Mouse (Mus musculus) MEL (cell line): ENCODE measurements at regions not wholly inside any gene's neighbourhood (a gene's known extent, or its start where the extent isn't known, plus 50 kb on each side); places are given as distances from the start of the nearest gene placed in this dataset.

Source experiments
- DNase-seq: peaks from one replicate; pipeline ENCODE4 v3.0.0; 2011; ENCODE audit warnings: low read depth, low spot score
- H3K27ac ChIP-seq: 2 replicates; pipeline ENCODE4 v1.5.1; 2012; ENCODE audit warnings: low read depth, mild to moderate bottlenecking, control low read depth, low read length, moderate library complexity; ENCODE audit not compliant: control insufficient read depth
- H3K27me3 ChIP-seq, 2 experiments: fragments of 150-350 bp in 1 of 2; sonication (generic) in 1 of 2; 2 replicates each; pipeline ENCODE4 v1.6.1; 2012; ENCODE audit warnings: low read length in 2 of 2, mild to moderate bottlenecking in 2 of 2, improper control_type of control experiment in 1 of 2, moderate library complexity in 1 of 2; ENCODE audit not compliant: insufficient read depth in 2 of 2, control insufficient read depth in 1 of 2
- H3K36me3 ChIP-seq, 2 experiments: 2 replicates each; pipeline ENCODE4 v1.6.1; 2012 to 2014; ENCODE audit warnings: low read length in 2 of 2, improper control_type of control experiment in 1 of 2, inconsistent platforms in 1 of 2, mild to moderate bottlenecking in 1 of 2; ENCODE audit not compliant: insufficient read depth in 2 of 2, control insufficient read depth in 1 of 2
- H3K4me1 ChIP-seq, 2 experiments: fragments of 150-350 bp in 1 of 2; sonication (generic) in 1 of 2; 2 replicates each; pipeline ENCODE4 v1.6.1; 2012; ENCODE audit warnings: low read length in 2 of 2, improper control_type of control experiment in 1 of 2, mild to moderate bottlenecking in 1 of 2; ENCODE audit not compliant: insufficient read depth in 2 of 2, control insufficient read depth in 1 of 2
- H3K4me3 ChIP-seq, 2 experiments: fragments of 150-350 bp in 1 of 2; sonication (generic) in 1 of 2; 2 replicates each; pipeline ENCODE4 v1.5.1; 2012; ENCODE audit warnings: low read depth in 2 of 2, low read length in 2 of 2, mild to moderate bottlenecking in 2 of 2, moderate library complexity in 2 of 2, control low read depth in 1 of 2, improper control_type of control experiment in 1 of 2; ENCODE audit not compliant: control insufficient read depth in 1 of 2, insufficient read depth in 1 of 2
- H3K79me2 ChIP-seq: 2 replicates; pipeline ENCODE4 v1.6.1; 2012; ENCODE audit warnings: mild to moderate bottlenecking, low read length, moderate library complexity; ENCODE audit not compliant: control insufficient read depth, poor library complexity, insufficient read depth
- H3K9ac ChIP-seq: 2 replicates; pipeline ENCODE4 v1.6.1; 2012; ENCODE audit warnings: low read depth, mild to moderate bottlenecking, control low read depth, low read length, moderate library complexity; ENCODE audit not compliant: control insufficient read depth, poor library complexity, severe bottlenecking
- H3K9me3 ChIP-seq: fragments of 150-350 bp; sonication (generic); replicated peaks from 2 replicates; pipeline ENCODE4 v1.6.1; 2012; ENCODE audit warnings: mild to moderate bottlenecking, low read length, improper control_type of control experiment, moderate library complexity; ENCODE audit not compliant: insufficient read depth
- BHLHE40 ChIP-seq: IDR thresholded peaks from 2 replicates; pipeline ENCODE4 v1.6.1; 2012; ENCODE audit warnings: low read depth, mild to moderate bottlenecking, inconsistent platforms, low read length, improper control_type of control experiment, borderline replicate concordance
- CHD2 ChIP-seq: IDR thresholded peaks from 2 replicates; pipeline ENCODE4 v1.6.1; 2011; ENCODE audit warnings: low read length, improper control_type of control experiment
- CTCF ChIP-seq, 3 experiments: IDR thresholded peaks in 2 of 3; conservative IDR thresholded peaks in 1 of 3; 2 replicates each; pipeline ENCODE4 v1.5.1; 2011 to 2012; ENCODE audit warnings: low read length in 3 of 3, low read depth in 2 of 3, mild to moderate bottlenecking in 2 of 3, improper control_type of control experiment in 1 of 3, inconsistent platforms in 1 of 3, mixed read lengths in 1 of 3, moderate library complexity in 1 of 3; ENCODE audit not compliant: control insufficient read depth in 1 of 3, insufficient read depth in 1 of 3, poor library complexity in 1 of 3, severe bottlenecking in 1 of 3
- EP300 ChIP-seq, 2 experiments: IDR thresholded peaks; 2 replicates each; pipeline ENCODE4 v1.6.1; 2011; ENCODE audit warnings: improper control_type of control experiment in 2 of 2, low read length in 2 of 2, low read depth in 1 of 2, mild to moderate bottlenecking in 1 of 2
- GATA1 ChIP-seq: IDR thresholded peaks from 2 replicates; pipeline ENCODE4 v1.6.1; 2011; ENCODE audit warnings: low read depth, low read length, improper control_type of control experiment
- KAT2A ChIP-seq: conservative IDR thresholded peaks from 2 replicates; pipeline ENCODE4 v1.6.1; 2012; ENCODE audit warnings: low read depth, low read length, improper control_type of control experiment, inconsistent platforms
- MXI1 ChIP-seq: IDR thresholded peaks from 2 replicates; pipeline ENCODE4 v1.6.1; 2011; ENCODE audit warnings: mild to moderate bottlenecking, low read depth, low read length, improper control_type of control experiment
- MYB ChIP-seq: IDR thresholded peaks from 2 replicates; pipeline ENCODE4 v1.6.1; 2011; ENCODE audit warnings: mild to moderate bottlenecking, low read depth, low read length, improper control_type of control experiment
- MYC ChIP-seq: IDR thresholded peaks from 2 replicates; pipeline ENCODE4 v1.6.1; 2011; ENCODE audit warnings: low read depth, mild to moderate bottlenecking, low read length, improper control_type of control experiment, moderate library complexity
- POLR2AphosphoS5 ChIP-seq: IDR thresholded peaks from 2 replicates; pipeline ENCODE4 v1.6.1; 2012; ENCODE audit warnings: low read depth, borderline replicate concordance, mild to moderate bottlenecking, inconsistent platforms, low read length, moderate library complexity, mixed read lengths
- SIN3A ChIP-seq: IDR thresholded peaks from 2 replicates; pipeline ENCODE4 v1.6.1; 2012; ENCODE audit warnings: low read length, improper control_type of control experiment, inconsistent platforms
- SMC3 ChIP-seq: IDR thresholded peaks from 2 replicates; pipeline ENCODE4 v1.6.1; 2011; ENCODE audit warnings: low read depth, low read length, improper control_type of control experiment
- TCF12 ChIP-seq: IDR thresholded peaks from 2 replicates; pipeline ENCODE4 v1.6.1; 2014; ENCODE audit warnings: low read depth, mild to moderate bottlenecking, inconsistent platforms, low read length, improper control_type of control experiment, moderate library complexity
- UBTF ChIP-seq: IDR thresholded peaks from 2 replicates; pipeline ENCODE4 v1.6.1; 2012; ENCODE audit warnings: low read depth, mild to moderate bottlenecking, inconsistent platforms, low read length, improper control_type of control experiment, moderate library complexity, borderline replicate concordance; ENCODE audit not compliant: insufficient read depth
- USF2 ChIP-seq, 2 experiments: IDR thresholded peaks; 2 replicates each; pipeline ENCODE4 v1.6.1; 2011 to 2012; ENCODE audit warnings: improper control_type of control experiment in 2 of 2, low read length in 2 of 2, borderline replicate concordance in 1 of 2, inconsistent platforms in 1 of 2, low read depth in 1 of 2, mild to moderate bottlenecking in 1 of 2; ENCODE audit not compliant: insufficient read depth in 1 of 2
- ZC3H11A ChIP-seq: IDR thresholded peaks from 2 replicates; pipeline ENCODE4 v1.6.1; 2012; ENCODE audit warnings: low read depth, mild to moderate bottlenecking, inconsistent platforms, low read length, improper control_type of control experiment
- ZKSCAN1 ChIP-seq: IDR thresholded peaks from 2 replicates; pipeline ENCODE4 v1.6.1; 2012; ENCODE audit warnings: low read depth, mild to moderate bottlenecking, inconsistent platforms, low read length, improper control_type of control experiment, moderate library complexity
- ZMIZ1 ChIP-seq: IDR thresholded peaks from 2 replicates; pipeline ENCODE4 v1.6.1; 2012; ENCODE audit warnings: low read depth, mild to moderate bottlenecking, inconsistent platforms, low read length, improper control_type of control experiment, moderate library complexity

DNA sequence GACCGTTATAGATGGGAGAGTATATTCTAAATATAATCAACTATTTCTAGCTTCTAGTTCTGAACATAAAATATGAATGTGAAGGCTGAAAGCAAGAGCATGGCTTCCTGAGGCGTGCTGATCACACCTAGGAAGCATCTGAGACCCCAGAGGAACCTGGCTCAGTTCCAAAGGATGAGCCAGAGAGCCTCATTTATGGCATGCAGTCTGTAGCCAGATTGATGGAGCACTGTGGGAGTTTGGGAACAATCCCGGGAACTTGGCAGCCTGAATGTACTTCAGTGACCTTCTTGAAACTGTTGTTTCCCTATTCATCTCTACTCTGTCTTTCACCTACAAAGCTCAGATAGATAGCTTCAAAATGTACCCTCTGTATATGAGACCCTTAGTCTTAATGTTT, 186.6 kb upstream of the Hs3st4 start:
- no peak for DNase-seq
- no peaks in the 10 kb centered on the region for H3K27me3 ChIP-seq
- no peak overlapping the region for H3K9ac ChIP-seq
- no peaks in the 10 kb centered on the region for H3K79me2 ChIP-seq
- no peak overlapping the region for H3K4me3 ChIP-seq
- no peak overlapping the region for H3K27ac ChIP-seq
- TF ChIP-seq ZMIZ1 (no peak), SIN3A (no peak), ZC3H11A (no peak), TCF12 (no peak), USF2 (IDR thresholded peaks at IDR 0.05; ENCODE audit: borderline replicate concordance in 1 of 2, insufficient read depth in 1 of 2, low read depth in 1 of 2, low read length in 2 of 2) (no peak), MYC (no peak), SMC3 (no peak), CHD2 (no peak), KAT2A (no peak)
- H3K4me1 ChIP-seq, result no peaks in the 10 kb centered on the region
- H3K36me3 ChIP-seq, result no peaks in the 10 kb centered on the region
- no peaks in the 10 kb centered on the region for H3K9me3 ChIP-seq

DNA sequence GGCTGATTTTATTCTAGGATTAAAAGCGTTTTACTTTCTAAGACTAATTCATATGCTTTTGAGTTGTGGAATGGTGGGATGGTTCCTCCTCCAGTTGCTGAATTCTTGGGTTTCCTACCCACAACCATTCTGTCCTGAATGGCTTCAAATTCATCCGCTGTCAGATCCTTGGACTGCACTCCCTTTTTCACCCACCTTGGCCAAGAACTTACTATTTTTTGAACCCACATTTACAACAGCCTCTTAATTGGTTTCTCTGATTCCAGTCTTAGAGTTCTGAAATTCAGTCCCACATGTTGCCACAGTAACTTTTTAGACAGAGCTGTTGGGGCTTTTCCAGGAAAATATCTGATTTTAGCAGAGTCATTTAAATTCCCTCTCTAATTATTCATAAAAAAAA, 177.0 kb upstream of the Hs3st4 start:
- Histone ChIP-seq H3K4me1 (no peaks in the 10 kb centered on the region), H3K79me2 (no peaks in the 10 kb centered on the region), H3K9me3 (no peaks in the 10 kb centered on the region), H3K36me3 (no peaks in the 10 kb centered on the region), H3K9ac (no peak overlapping the region), H3K4me3 (no peak overlapping the region), H3K27ac (no peak overlapping the region), H3K27me3 (no peaks in the 10 kb centered on the region)
- TF ChIP-seq UBTF, result no peak
- TF ChIP-seq EP300 (IDR thresholded peaks at IDR 0.05; ENCODE audit: low read depth in 1 of 2, low read length in 2 of 2), result no peak
- no peak for TF ChIP-seq GATA1
- no peak for TF ChIP-seq CTCF (IDR thresholded peaks at IDR 0.05 in 2 of 3, conservative IDR thresholded peaks at IDR 0.05 in 1 of 3; ENCODE audit: control insufficient read depth in 1 of 3, insufficient read depth in 1 of 3, low read depth in 2 of 3, low read length in 3 of 3, poor library complexity in 1 of 3, severe bottlenecking in 1 of 3)
- no peak for TF ChIP-seq ZKSCAN1
- no peak for TF ChIP-seq CHD2
- TF ChIP-seq MYB, result no peak
- TF ChIP-seq POLR2AphosphoS5, result no peak
- TF ChIP-seq MXI1, result no peak
- TF ChIP-seq USF2 (IDR thresholded peaks at IDR 0.05; ENCODE audit: borderline replicate concordance in 1 of 2, insufficient read depth in 1 of 2, low read depth in 1 of 2, low read length in 2 of 2), result no peak
- TF ChIP-seq BHLHE40, result no peak
- no peak for DNase-seq
